Mouse (Mus musculus) G1E (cell line): ENCODE results near the gene Map7.

Experiments
- CTCF ChIP-seq: IDR thresholded peaks from 2 replicates; pipeline ENCODE4 v1.5.1; 2012; ENCODE audit warnings: low read depth, low read length, inconsistent platforms, mixed read lengths
- GATA1 ChIP-seq: IDR thresholded peaks from 2 replicates; pipeline ENCODE4 v1.6.1; 2012; ENCODE audit warnings: borderline replicate concordance, low read length, inconsistent platforms, mixed read lengths
- GATA2 ChIP-seq: IDR thresholded peaks from 2 replicates; pipeline ENCODE4 v1.6.1; 2012; ENCODE audit warnings: low read depth, low read length, inconsistent platforms, borderline replicate concordance
- POLR2AphosphoS5 ChIP-seq: IDR thresholded peaks from 2 replicates; pipeline ENCODE4 v1.6.1; 2012; ENCODE audit warnings: low read depth, low read length, inconsistent platforms; ENCODE audit not compliant: insufficient replicate concordance
- TAL1 ChIP-seq: conservative IDR thresholded peaks from 2 replicates; pipeline ENCODE4 v1.6.1; 2012; ENCODE audit warnings: low read depth, low read length, inconsistent platforms, mixed read lengths

DNA sequence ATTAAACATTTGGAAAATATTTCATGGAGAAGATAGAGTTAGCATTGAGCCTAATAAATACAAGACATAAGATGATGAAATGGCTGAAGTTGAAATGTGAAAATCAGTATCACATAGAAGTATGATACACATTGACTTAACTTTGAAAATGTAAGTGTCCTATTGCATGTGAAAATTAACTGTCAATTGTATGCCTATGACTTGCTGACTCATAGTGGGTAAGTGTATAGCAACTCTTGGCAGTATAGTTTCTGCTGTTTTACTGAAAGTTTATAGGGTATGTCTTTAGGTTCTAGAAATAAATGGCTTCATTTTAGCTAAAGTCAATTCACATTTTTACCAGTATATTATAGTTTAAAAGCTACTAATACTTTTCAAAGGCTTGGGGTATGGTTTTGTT is 178.0 kb downstream of the Map7 start:
- no peak for TF ChIP-seq CTCF
- TF ChIP-seq GATA1, result no peak
- TF ChIP-seq TAL1, result no peak
- no peak for TF ChIP-seq POLR2AphosphoS5
- no peak for TF ChIP-seq GATA2
